Mouse (Mus musculus) limb, embryonic 14.5 days (tissue): ENCODE results near the gene Dmrt3. TPM values are rescaled to one million over a fixed set of nuclear protein-coding genes. Genes with fewer than 3 reads are reported as not detected.
A peak's percentile ranks its signal among the peaks of the same experiment; 100 is the strongest.

ENCODE experiments used
- ATAC-seq: fragments of 200-750 bp; cut with Nextera tagmentation; 2 replicates; pipeline ENCODE4 v1.8.0; 2017; ENCODE audit warnings: low read depth, moderate number of reproducible peaks, moderate TSS enrichment; ENCODE audit not compliant: low FRiP score
- DNase-seq: peaks from one replicate; pipeline ENCODE4 v3.0.0-alpha.2; 2015; ENCODE audit warnings: low spot score
- H3K27ac ChIP-seq: fragments of 300-500 bp; sonication (generic); replicated peaks from 2 replicates; pipeline ENCODE4 v1.5.1; 2014; ENCODE audit warnings: low read depth, mild to moderate bottlenecking, low read length, moderate library complexity, mixed read lengths
- H3K27me3 ChIP-seq: fragments of 300-500 bp; sonication (generic); 2 replicates; pipeline ENCODE4 v1.6.1; 2014; ENCODE audit warnings: low read length, mixed read lengths; ENCODE audit not compliant: control insufficient read depth, insufficient read depth
- H3K36me3 ChIP-seq: fragments of 300-500 bp; sonication (generic); 2 replicates; pipeline ENCODE4 v1.6.1; 2014; ENCODE audit warnings: mild to moderate bottlenecking, low read length, moderate library complexity, mixed read lengths; ENCODE audit not compliant: control insufficient read depth, insufficient read depth
- H3K4me1 ChIP-seq: fragments of 300-500 bp; sonication (generic); 2 replicates; pipeline ENCODE4 v1.6.1; 2014; ENCODE audit warnings: antibody characterized with exemption, low read length, mixed read lengths; ENCODE audit not compliant: control insufficient read depth, insufficient read depth
- H3K4me2 ChIP-seq: fragments of 300-500 bp; sonication (generic); replicated peaks from 2 replicates; pipeline ENCODE4 v1.6.1; 2014; ENCODE audit warnings: low read depth, mild to moderate bottlenecking, low read length, moderate library complexity; ENCODE audit not compliant: severe bottlenecking
- H3K4me3 ChIP-seq: fragments of 300-500 bp; sonication (generic); replicated peaks from 2 replicates; pipeline ENCODE4 v1.5.1; 2014; ENCODE audit warnings: low read length
- H3K9ac ChIP-seq: fragments of 300-500 bp; sonication (generic); 2 replicates; pipeline ENCODE4 v1.6.1; 2014; ENCODE audit warnings: mild to moderate bottlenecking, low read depth, low read length, moderate library complexity; ENCODE audit not compliant: severe bottlenecking
- H3K9me3 ChIP-seq: fragments of 300-500 bp; sonication (generic); 2 replicates; pipeline ENCODE4 v1.6.1; 2016; ENCODE audit warnings: low read length; ENCODE audit not compliant: control insufficient read depth
- POLR2A ChIP-seq: fragments of 200-500 bp; IDR thresholded peaks from 2 replicates; pipeline ENCODE4 v1.8.0; 2012; ENCODE audit warnings: inconsistent platforms, mild to moderate bottlenecking, moderate library complexity, borderline replicate concordance; ENCODE audit not compliant: insufficient read depth, insufficient read length; ENCODE audit errors: extremely low read depth
- WGBS: fragments of 180-500 bp; shearing (Covaris S2); extraction: QIAGEN DNeasy Blood & Tissue Kit; methylation state at CpG from one replicate; pipeline ENCODE4 v1.1.7; 2014; 5-methylcytosine and 5-hydroxymethylcytosine counted together
- polyA plus RNA-seq, 2 experiments: library from polyadenylated mRNA; depleted of rRNA in 1 of 2; stranded (reverse) in 1 of 2; unstranded in 1 of 2; fragments of >200 nt; fragmentation: Nextera tagmentation in 1 of 2; extraction: Ambion mirVana in 1 of 2; gene quantifications; 2 replicates each; pipeline versions ENCODE4 v1.2.1 to v1.2.3; 2012 to 2014

Dmrt3 gene
- polyA plus RNA-seq, 2 experiments: 0.19 to 0.28 TPM

DNA sequence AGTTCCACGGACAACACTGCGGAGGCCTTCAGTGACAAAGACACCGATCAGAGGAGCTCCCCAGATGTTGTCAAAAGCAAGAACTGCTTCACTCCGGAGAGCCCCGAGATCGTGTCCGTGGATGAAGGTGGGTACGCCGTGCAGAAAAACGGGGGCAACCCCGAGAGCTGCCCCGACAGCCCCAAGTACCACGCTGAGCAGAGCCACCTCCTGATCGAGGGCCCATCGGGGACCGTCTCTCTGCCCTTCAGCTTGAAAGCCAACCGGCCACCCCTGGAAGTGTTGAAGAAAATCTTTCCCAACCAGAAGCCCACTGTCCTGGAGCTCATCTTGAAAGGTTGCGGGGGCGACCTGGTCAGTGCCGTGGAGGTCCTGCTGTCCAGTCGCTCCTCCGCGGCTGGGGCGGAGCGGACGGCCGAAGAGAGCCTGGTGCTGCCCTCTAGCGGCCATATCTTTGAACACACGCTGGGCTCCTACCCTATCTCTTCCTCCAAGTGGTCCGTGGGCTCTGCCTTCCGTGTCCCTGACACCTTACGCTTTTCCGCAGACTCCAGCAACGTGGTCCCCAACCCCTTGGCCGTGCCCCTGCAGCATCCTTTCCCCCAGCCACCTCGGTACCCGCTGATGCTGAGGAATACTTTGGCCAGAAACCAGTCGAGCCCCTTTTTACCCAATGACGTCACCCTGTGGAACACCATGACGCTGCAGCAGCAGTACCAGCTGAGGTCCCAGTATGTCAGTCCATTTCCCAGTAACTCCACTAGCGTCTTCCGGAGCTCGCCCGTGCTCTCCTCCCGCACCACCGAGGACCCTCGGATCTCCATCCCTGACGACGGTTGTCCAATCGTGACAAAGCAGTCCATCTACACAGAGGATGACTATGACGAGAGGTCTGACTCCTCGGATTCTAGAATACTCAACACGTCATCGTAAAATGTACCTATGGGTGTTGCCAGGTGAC lies 12.5 kb downstream of the Dmrt3 start:
- H3K4me3 ChIP-seq: peak overlapping the region; percentile 32
- TF ChIP-seq POLR2A: no peak
- no peaks in the 10 kb centered on the region for H3K9me3 ChIP-seq
- no peaks in the 10 kb centered on the region for H3K36me3 ChIP-seq
- H3K4me1 ChIP-seq: no peaks in the 10 kb centered on the region
- 35% methylated on average over 50 of the region's 54 CpGs for WGBS
- no peak overlapping the region for H3K9ac ChIP-seq
- H3K4me2 ChIP-seq: peak overlapping the region; percentile 57
- ATAC-seq (peak; percentile 78), DNase-seq (peak; percentile 75)
- peaks cover 69% of the 10 kb centered on the region for H3K27me3 ChIP-seq
- no peak overlapping the region for H3K27ac ChIP-seq

DNA sequence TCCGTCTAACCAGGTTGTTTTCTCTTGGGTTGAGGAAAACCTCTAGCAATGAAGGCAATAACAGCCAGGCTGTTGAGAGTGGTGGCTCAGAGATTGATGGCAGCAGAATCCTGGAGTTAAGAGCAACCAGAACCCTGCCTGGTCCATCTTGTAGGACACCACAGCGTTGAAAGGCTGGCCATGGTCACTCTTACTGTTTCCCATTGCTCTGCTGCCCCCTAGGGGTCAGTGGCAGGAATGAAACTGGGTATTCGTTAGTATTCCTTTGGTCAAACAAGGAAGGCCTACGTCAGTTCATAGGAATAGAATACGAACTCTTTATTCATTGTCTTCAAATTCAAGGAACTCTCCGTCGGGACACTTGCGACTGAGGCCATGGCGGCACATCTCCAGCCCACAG lies 18.4 kb downstream of the Dmrt3 start:
- no peak overlapping the region for H3K4me3 ChIP-seq
- H3K9me3 ChIP-seq: no peaks in the 10 kb centered on the region
- no peaks in the 10 kb centered on the region for H3K36me3 ChIP-seq
- no peak for ATAC-seq
- no peaks in the 10 kb centered on the region for H3K4me1 ChIP-seq
- WGBS: 14% methylated on average over 9 of the region's 9 CpGs
- DNase-seq: peak; percentile 61
- no peak overlapping the region for H3K4me2 ChIP-seq
- peaks cover 37% of the 10 kb centered on the region for H3K27me3 ChIP-seq
- no peak overlapping the region for H3K9ac ChIP-seq
- no peak for TF ChIP-seq POLR2A
- no peak overlapping the region for H3K27ac ChIP-seq

DNA sequence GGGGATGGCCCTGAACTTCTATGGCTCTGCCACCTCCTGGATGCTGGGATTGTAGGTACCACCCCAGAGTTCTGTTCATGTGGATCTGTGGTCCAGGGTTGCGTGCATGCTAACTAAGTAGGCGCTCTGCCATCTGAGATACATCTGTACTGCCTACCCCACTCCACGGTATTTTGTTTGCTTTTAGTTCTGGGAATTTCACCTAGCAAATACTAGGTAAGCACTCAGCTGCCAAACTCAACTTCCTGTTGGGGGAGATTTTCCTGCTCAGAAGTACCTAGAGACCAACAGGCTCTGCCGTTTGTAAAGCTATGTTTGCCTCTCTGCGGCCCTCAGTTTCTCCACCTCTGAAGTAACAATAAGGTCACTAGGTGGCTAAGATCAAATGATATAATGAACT lies 25.0 kb downstream of the Dmrt3 start:
- H3K9me3 ChIP-seq: no peaks in the 10 kb centered on the region
- H3K4me2 ChIP-seq: no peak overlapping the region
- DNase-seq: no peak
- ATAC-seq: no peak
- H3K4me3 ChIP-seq: no peak overlapping the region
- H3K36me3 ChIP-seq: no peaks in the 10 kb centered on the region
- TF ChIP-seq POLR2A: no peak
- H3K27ac ChIP-seq: no peak overlapping the region
- no peaks in the 10 kb centered on the region for H3K4me1 ChIP-seq
- 82% methylated on average over 5 of the region's 5 CpGs for WGBS
- no peak overlapping the region for H3K9ac ChIP-seq
- H3K27me3 ChIP-seq: no peaks in the 10 kb centered on the region

DNA sequence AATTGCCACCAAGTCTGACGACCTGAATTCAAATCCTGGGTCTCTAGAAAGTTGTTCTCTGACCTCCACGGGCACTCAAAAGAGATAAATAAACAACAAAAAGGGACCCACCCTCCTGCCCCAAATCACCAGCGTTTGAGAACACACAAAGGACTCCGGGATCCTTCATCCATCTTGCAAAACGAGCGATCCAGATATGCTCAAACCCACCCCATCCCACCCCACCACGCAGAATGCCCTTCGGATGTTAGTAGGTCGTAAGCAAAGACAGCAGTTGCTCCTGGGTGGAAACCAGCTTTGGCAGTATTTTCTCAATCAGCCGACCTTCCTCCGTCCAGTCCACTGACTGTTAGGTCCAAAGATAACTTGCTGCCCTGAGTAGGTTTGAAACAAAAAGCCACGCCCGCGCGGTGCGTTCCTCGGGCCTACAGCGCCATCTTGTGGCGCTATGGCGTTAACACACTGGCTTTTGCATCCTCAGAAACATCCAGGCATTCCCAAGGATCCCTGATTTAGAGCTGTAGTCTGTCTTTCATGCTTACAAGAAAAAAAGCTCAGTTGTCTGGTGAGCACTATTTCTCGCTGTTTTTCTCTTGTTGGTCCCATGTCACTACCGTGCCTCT lies 25.6 kb downstream of the Dmrt3 start:
- Histone ChIP-seq H3K4me3 (peak overlapping the region; percentile 34), H3K4me1 (no peaks in the 10 kb centered on the region), H3K9ac (peak overlapping the region; percentile 52), H3K36me3 (no peaks in the 10 kb centered on the region), H3K27me3 (no peaks in the 10 kb centered on the region), H3K4me2 (peak overlapping the region; percentile 51), H3K27ac (no peak overlapping the region), H3K9me3 (no peaks in the 10 kb centered on the region)
- peak; percentile 66; the same call in 1 of the 2 replicates for ATAC-seq
- peak; percentile 58; the same call in 1 of the 2 replicates for TF ChIP-seq POLR2A
- DNase-seq: peak; percentile 84
- 14% methylated on average over 22 of the region's 22 CpGs for WGBS

DNA sequence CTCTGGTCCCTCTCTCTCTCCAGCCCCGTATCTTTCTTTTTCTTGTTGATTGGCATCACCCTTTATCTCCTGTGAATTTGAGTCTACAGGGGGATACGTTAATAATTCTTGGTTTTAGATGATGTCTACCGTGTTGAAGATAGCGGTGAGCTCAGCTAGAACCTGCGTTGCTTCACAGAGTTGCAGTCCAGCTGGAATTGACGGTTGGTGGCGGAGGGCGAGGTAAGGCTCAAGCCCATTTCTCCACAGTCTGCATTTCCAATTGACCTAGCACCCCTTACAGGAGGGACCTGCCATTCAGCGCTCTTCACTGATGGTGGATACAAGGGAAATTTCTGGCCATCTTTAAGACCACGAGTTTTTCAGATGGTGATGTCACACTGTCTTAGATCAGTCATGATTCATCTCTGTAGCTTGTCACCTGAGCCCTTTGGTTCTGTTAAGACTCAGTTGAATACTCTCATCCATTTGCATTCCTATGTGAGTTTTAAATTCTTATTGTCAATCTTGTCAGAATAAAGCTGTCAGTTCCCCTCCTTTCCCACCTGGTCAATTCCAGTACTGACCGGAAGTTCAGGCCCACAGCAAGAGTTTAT lies 28.8 kb downstream of the Dmrt3 start:
- DNase-seq (no peak), ATAC-seq (no peak)
- Histone ChIP-seq H3K36me3 (no peaks in the 10 kb centered on the region), H3K4me3 (no peak overlapping the region), H3K4me2 (no peak overlapping the region), H3K27ac (no peak overlapping the region), H3K27me3 (no peaks in the 10 kb centered on the region), H3K9ac (no peak overlapping the region), H3K9me3 (no peaks in the 10 kb centered on the region), H3K4me1 (no peaks in the 10 kb centered on the region)
- TF ChIP-seq POLR2A: no peak
- 77% methylated on average over 11 of the region's 11 CpGs for WGBS
